Mouse (Mus musculus): ENCODE results near the gene Nrxn2. TPM values are rescaled to one million over a fixed set of nuclear protein-coding genes. Genes with fewer than 3 reads are reported as not detected.
A peak's percentile ranks its signal among the peaks of the same experiment; 100 is the strongest.

The Nrxn2 gene
- total and polyA plus RNA-seq, 3 experiments, result 0.20 to 0.71 (median 0.30) TPM

- in situ Hi-C loops (cut with MboI; ENCODE audit: low pct_ligation_motif_present, low pct_unique_long_range_greater_than_20kb, low sequenced_read_pairs), result no loop called here
- no peaks in the 10 kb centered on the region for H3K27me3 ChIP-seq (replicated peaks)
- peak; percentile 43 for DNase-seq (ENCODE audit: extremely low read depth)
These were observed 19.0 kb upstream of the Nrxn2 start, which contains the start of gene Rasgrp2 for GRCm38 (mm10) chr19:6399285-6400095. Rasgrp2 (plus strand) TSS chr19:6399340.

More at GRCm38 (mm10) chr19:6399285-6400095, 19.0 kb upstream of the Nrxn2 start, which contains the start of gene Rasgrp2:
- Histone ChIP-seq H3K4me1 (ENCODE audit: control insufficient read depth in 1 of 2, insufficient read depth in 2 of 2) (peaks cover 4 to 39% of the 10 kb centered on the region in 2 experiments), H3K36me3 (replicated peaks in 1 of 2; ENCODE audit: control insufficient read depth in 1 of 2, insufficient read depth in 1 of 2, low read length in 1 of 2) (peaks cover 0 to 21% of the 10 kb centered on the region in 2 experiments), H3K9ac (ENCODE audit: insufficient read depth, low read depth) (peak within 1 kb of the TSS; percentile 51), H3K4me3 (replicated peaks in 1 of 3; ENCODE audit: low read depth in 2 of 3, low read length in 2 of 3, poor library complexity in 1 of 3) (peak within 1 kb of the TSS; percentile 51 to 62 (median 53)), H3K79me2 (replicated peaks; ENCODE audit: control insufficient read depth, extremely low read depth, insufficient read depth, poor library complexity, severe bottlenecking) (no peaks in the 10 kb centered on the region), H3K4me2 (ENCODE audit: insufficient read depth, low read depth, poor library complexity, severe bottlenecking) (peak within 1 kb of the TSS; percentile 90), H3K9me3 (replicated peaks; ENCODE audit: low read length) (no peaks in the 10 kb centered on the region), H3K27ac (ENCODE audit: insufficient read depth, low read depth) (0 out of 2 replicates have a peak within 1 kb of the TSS, but pooled peaks have one; percentile 2)
- dilution Hi-C loops (cut with MboI; ENCODE audit: extremely low pct_ligation_motif_present, extremely low pct_unique_long_range_greater_than_20kb, low sequenced_read_pairs), result no loop called here
- TF ChIP-seq ELF1 (IDR thresholded peaks at IDR 0.05; ENCODE audit: low read depth, low read length), result peak; percentile 37; the same call in 1 of the 2 replicates
- TF ChIP-seq MYC (IDR thresholded peaks at IDR 0.05; ENCODE audit: low read depth, low read length), result no peak
- TF ChIP-seq CTCF (conservative IDR thresholded peaks at IDR 0.05 in 1 of 2, IDR thresholded peaks at IDR 0.05 in 1 of 2; ENCODE audit: low read depth in 2 of 2, low read length in 2 of 2), result no peak
- TF ChIP-seq NELFE (IDR thresholded peaks at IDR 0.05; ENCODE audit: low read depth, low read length), result no peak; the same call in none of the 2 replicates
- no peak for TF ChIP-seq MXI1 (IDR thresholded peaks at IDR 0.05; ENCODE audit: low read depth, low read length)
- peak; percentile 45; the same call in 1 of the 2 replicates for TF ChIP-seq TCF12 (IDR thresholded peaks at IDR 0.05; ENCODE audit: low read depth, low read length)
- TF ChIP-seq SMC3 (IDR thresholded peaks at IDR 0.05; ENCODE audit: low read depth, low read length), result no peak
- TF ChIP-seq SIN3A (IDR thresholded peaks at IDR 0.05; ENCODE audit: low read length), result peak; percentile 50
- TF ChIP-seq POLR2A (IDR thresholded peaks at IDR 0.05; ENCODE audit: low read depth, low read length), result no peak
- no peak for TF ChIP-seq ZC3H11A (IDR thresholded peaks at IDR 0.05; ENCODE audit: low read depth, low read length)
- TF ChIP-seq USF1 (IDR thresholded peaks at IDR 0.05; ENCODE audit: low read depth, low read length), result no peak
- TF ChIP-seq JUN (IDR thresholded peaks at IDR 0.05; ENCODE audit: insufficient read depth, low read depth, low read length), result no peak
- TF ChIP-seq MAFK (IDR thresholded peaks at IDR 0.05; ENCODE audit: insufficient replicate concordance, low read length), result no peak
- no peak for TF ChIP-seq CHD1 (IDR thresholded peaks at IDR 0.05; ENCODE audit: low read depth, low read length)
- 0 out of 2 replicates have a peak, but pooled peaks have one; percentile 40 for TF ChIP-seq UBTF (IDR thresholded peaks at IDR 0.05; ENCODE audit: low read depth, low read length)
- 0 out of 2 replicates have a peak, but pooled peaks have one; percentile 22 for TF ChIP-seq MEF2A (IDR thresholded peaks at IDR 0.05; ENCODE audit: borderline replicate concordance, low read depth, low read length)
- peak; percentile 29; the same call in 1 of the 2 replicates for TF ChIP-seq EP300 (IDR thresholded peaks at IDR 0.05; ENCODE audit: low read length)
- no peak for TF ChIP-seq RCOR1 (conservative IDR thresholded peaks at IDR 0.05; ENCODE audit: low read depth, low read length)
- peak; percentile 22; the same call in 1 of the 2 replicates for TF ChIP-seq BHLHE40 (IDR thresholded peaks at IDR 0.05; ENCODE audit: low read depth, low read length)
- peak; percentile 23; the same call in 1 of the 2 replicates for TF ChIP-seq NRF1 (IDR thresholded peaks at IDR 0.05; ENCODE audit: low read depth, low read length)
- no peak for TF ChIP-seq ZMIZ1 (IDR thresholded peaks at IDR 0.05; ENCODE audit: low read depth, low read length)
- no peak for TF ChIP-seq PAX5 (IDR thresholded peaks at IDR 0.05; ENCODE audit: low read length)
- no peak for TF ChIP-seq E2F4 (IDR thresholded peaks at IDR 0.05; ENCODE audit: insufficient replicate concordance, low read depth, low read length)
- peak; percentile 21; the same call in 1 of the 2 replicates for TF ChIP-seq HCFC1 (IDR thresholded peaks at IDR 0.05; ENCODE audit: low read depth, low read length)
- TF ChIP-seq RAD21 (IDR thresholded peaks at IDR 0.05; ENCODE audit: low read depth, low read length), result no peak
- peak; percentile 9; the same call in 1 of the 2 replicates for TF ChIP-seq IRF4 (IDR thresholded peaks at IDR 0.05; ENCODE audit: low read depth, low read length)
- peak; percentile 9; the same call in 1 of the 2 replicates for TF ChIP-seq ETS1 (conservative IDR thresholded peaks at IDR 0.05; ENCODE audit: low read depth, low read length)
- TF ChIP-seq GABPA (IDR thresholded peaks at IDR 0.05; ENCODE audit: insufficient replicate concordance, low read depth, low read length), result no peak
- no peak for TF ChIP-seq ZKSCAN1 (IDR thresholded peaks at IDR 0.05; ENCODE audit: borderline replicate concordance, low read depth, low read length)
- peak; percentile 83 for TF ChIP-seq MAZ (IDR thresholded peaks at IDR 0.05; ENCODE audit: low read depth, low read length)
- TF ChIP-seq POLR2AphosphoS2 (IDR thresholded peaks at IDR 0.05; ENCODE audit: low read depth, low read length), result no peak
- no peak for TF ChIP-seq KAT2A (IDR thresholded peaks at IDR 0.05; ENCODE audit: insufficient replicate concordance, low read length)
- TF ChIP-seq MAX (IDR thresholded peaks at IDR 0.05; ENCODE audit: low read length), result no peak; the same call in 1 of the 2 replicates
- no peak for TF ChIP-seq JUND (conservative IDR thresholded peaks at IDR 0.05; ENCODE audit: low read depth, low read length)
- TF ChIP-seq TBP (conservative IDR thresholded peaks at IDR 0.05; ENCODE audit: low read depth, low read length), result no peak
- TF ChIP-seq ZNF384 (IDR thresholded peaks at IDR 0.05; ENCODE audit: low read depth, low read length), result no peak
- no peak for TF ChIP-seq USF2 (conservative IDR thresholded peaks at IDR 0.05; ENCODE audit: low read depth, low read length)
- TF ChIP-seq CHD2 (IDR thresholded peaks at IDR 0.05; ENCODE audit: low read length), result peak; percentile 50

All from CH12.LX (cell line).